Mouse (Mus musculus) layer of hippocampus, postnatal 25 days (tissue): ENCODE measurements around the gene Adamts7. TPM values are rescaled to one million over a fixed set of nuclear protein-coding genes. Genes with fewer than 3 reads are reported as not detected.

Experiments
- DNase-seq, 2 experiments: peaks; one replicate each; pipeline ENCODE4 v3.0.0; 2022; ENCODE audit warnings: mixed read lengths in 2 of 2, low spot score in 1 of 2; ENCODE audit errors: extremely low spot score in 1 of 2
- total RNA-seq, 2 experiments: library from RNA; stranded (reverse); gene quantifications; 2 replicates each; pipeline ENCODE4 v1.2.3; 2021

Gene Adamts7
- under 1 TPM; 0.62 to 0.77 TPM for total RNA-seq

- peak in 1 of 2 experiments; percentile 22 for DNase-seq
These were observed at the start of gene Adamts7 for GRCm38 (mm10) chr9:90162926-90163748. Adamts7 (plus strand) TSS chr9:90163069.

GRCm38 (mm10) chr9:90113151-90113550 lies 49.7 kb upstream of the Adamts7 start:
- DNase-seq = no peak

- DNase-seq = peak; percentile 80 to 84
These were observed 49.0 kb upstream of the Adamts7 start for GRCm38 (mm10) chr9:90113651-90114566.

- DNase-seq = peak; percentile 91 to 96
These were observed 48.1 kb upstream of the Adamts7 start, which contains the start of gene Morf4l1 for GRCm38 (mm10) chr9:90114567-90115307. Morf4l1 (minus strand) TSS chr9:90114774.

- DNase-seq = no peak
These were observed 47.6 kb upstream of the Adamts7 start for GRCm38 (mm10) chr9:90115308-90115700.

GRCm38 (mm10) chr9:90117234-90117633 lies 45.6 kb upstream of the Adamts7 start:
- no peak for DNase-seq

GRCm38 (mm10) chr9:90122246-90122740 lies 40.6 kb upstream of the Adamts7 start:
- DNase-seq = no peak

GRCm38 (mm10) chr9:90124156-90124872 lies 38.6 kb upstream of the Adamts7 start:
- DNase-seq = no peak

GRCm38 (mm10) chr9:90124873-90125245 lies 38.0 kb upstream of the Adamts7 start:
- no peak for DNase-seq

- no peak for DNase-seq
These were observed 37.3 kb upstream of the Adamts7 start for GRCm38 (mm10) chr9:90125416-90126099.

GRCm38 (mm10) chr9:90126260-90127010 lies 36.4 kb upstream of the Adamts7 start:
- DNase-seq = peak; percentile 39 to 71

- no peak for DNase-seq
These were observed 35.7 kb upstream of the Adamts7 start for GRCm38 (mm10) chr9:90127146-90127545.

- DNase-seq = no peak
These were observed 34.1 kb upstream of the Adamts7 start for GRCm38 (mm10) chr9:90128636-90129201.

GRCm38 (mm10) chr9:90133562-90134355 lies 29.1 kb upstream of the Adamts7 start:
- DNase-seq = no peak

GRCm38 (mm10) chr9:90135466-90135865 lies 27.4 kb upstream of the Adamts7 start:
- DNase-seq = no peak

- DNase-seq = no peak
These were observed 26.7 kb upstream of the Adamts7 start for GRCm38 (mm10) chr9:90135963-90136677.

GRCm38 (mm10) chr9:90136678-90136965 lies 26.2 kb upstream of the Adamts7 start:
- no peak for DNase-seq
